9 mouse cellular contexts compared by ENCODE assay signal in genomic region chr12:79806990-79807389, GRCm38 (mm10).
DNase-seq lines count a peak whose midpoint lies in the region; ATAC-seq lines count a peak whose summit lies in the region.
"Had no signal": no experiment of that assay in that cellular context is flagged by ENCODE, and none has a peak within 500 bp of the region (broad histone marks: within the 10 kb centered on the region; RNA-seq: fewer than 3 reads in every experiment).

No protein-coding gene starts in this region.

- H3K27ac ChIP-seq in heart, embryonic 14.5 days (replicated peaks in 1 of 2; ENCODE audit: control insufficient read depth in 1 of 2, insufficient read depth in 1 of 2, low read depth in 2 of 2, low read length in 2 of 2) = no peak overlapping the region
- H3K27ac ChIP-seq in embryonic facial prominence, embryonic 12.5 days = peak overlapping the region; percentile 48; the same call in 1 of the 2 replicates
- peak overlapping the region; percentile 11; the same call in 1 of the 2 replicates for H3K27ac ChIP-seq in hindbrain, embryonic 14.5 days
- H3K27ac ChIP-seq in midbrain, embryonic 16.5 days (ENCODE audit: low read length) = peak overlapping the region; percentile 4; the same call in 1 of the 2 replicates

- no peak overlapping the region for H3K4me3 ChIP-seq in heart, embryonic 14.5 days (ENCODE audit: control insufficient read depth in 1 of 2, insufficient read depth in 1 of 2, low read depth in 1 of 2, low read length in 2 of 2)
- no peak overlapping the region for H3K4me3 ChIP-seq in embryonic facial prominence, embryonic 12.5 days
- H3K4me3 ChIP-seq in hindbrain, embryonic 14.5 days (replicated peaks; ENCODE audit: low read length) = no peak overlapping the region
- no peak overlapping the region for H3K4me3 ChIP-seq in midbrain, embryonic 16.5 days (ENCODE audit: low read depth, low read length)

- no peaks in the 10 kb centered on the region for H3K36me3 ChIP-seq in heart, embryonic 14.5 days (ENCODE audit: control insufficient read depth, insufficient read depth, low read length)
- no peaks in the 10 kb centered on the region for H3K36me3 ChIP-seq in embryonic facial prominence, embryonic 12.5 days
- H3K36me3 ChIP-seq in hindbrain, embryonic 14.5 days (replicated peaks; ENCODE audit: control insufficient read depth, insufficient read depth) = no peaks in the 10 kb centered on the region
- H3K36me3 ChIP-seq in midbrain, embryonic 16.5 days (ENCODE audit: control insufficient read depth, insufficient read depth, low read length) = no peaks in the 10 kb centered on the region

- DNase-seq in heart, postnatal 4 days = no peak
- no peak for DNase-seq in hindbrain, embryonic 14.5 days (ENCODE audit: low spot score)
- DNase-seq in cerebellum, postnatal 14 days = no peak
- DNase-seq in cerebellum, adult 9-11 months = no peak
- DNase-seq in frontal cortex, postnatal 25 days (ENCODE audit: low spot score in 2 of 2) = no peak
- DNase-seq: kidney, postnatal 14 days had no signal

- no peak for ATAC-seq in heart, embryonic 14.5 days (ENCODE audit: insufficient number of reproducible peaks, insufficient read depth, low FRiP score, low read depth)
- ATAC-seq in embryonic facial prominence, embryonic 12.5 days (ENCODE audit: insufficient number of reproducible peaks, insufficient read depth, low FRiP score, low TSS enrichment) = no peak
- 0 out of 2 replicates have a peak, but pooled peaks have one; percentile 31 for ATAC-seq in hindbrain, embryonic 14.5 days (ENCODE audit: low FRiP score)
- 0 out of 2 replicates have a peak, but pooled peaks have one; percentile 3 for ATAC-seq in midbrain, embryonic 16.5 days

- H3K27me3 ChIP-seq in heart, embryonic 14.5 days (ENCODE audit: control insufficient read depth, insufficient read depth, low read length) = no peaks in the 10 kb centered on the region
- no peaks in the 10 kb centered on the region for H3K27me3 ChIP-seq in embryonic facial prominence, embryonic 12.5 days
- H3K27me3 ChIP-seq in hindbrain, embryonic 14.5 days (ENCODE audit: control insufficient read depth, insufficient read depth, low read length) = no peaks in the 10 kb centered on the region
- H3K27me3 ChIP-seq in midbrain, embryonic 16.5 days (ENCODE audit: control insufficient read depth, insufficient read depth, low read depth, low read length) = no peaks in the 10 kb centered on the region; the same call in 1 of the 2 replicates

- WGBS in heart, embryonic 14.5 days = 74% methylated on average over 4 of the region's 4 CpGs
- 50% methylated on average over 4 of the region's 4 CpGs for WGBS in embryonic facial prominence, embryonic 12.5 days
- WGBS in hindbrain, embryonic 14.5 days = 30% methylated on average over 4 of the region's 4 CpGs
- 16% methylated on average over 4 of the region's 4 CpGs for WGBS in midbrain, embryonic 16.5 days

- peak overlapping the region; percentile 59; the same call in 1 of the 2 replicates for H3K9ac ChIP-seq in heart, embryonic 14.5 days (ENCODE audit: low read length)
- no peak overlapping the region for H3K9ac ChIP-seq in embryonic facial prominence, embryonic 12.5 days
- 0 out of 2 replicates have a peak overlapping the region, but pooled peaks have one; percentile 0 for H3K9ac ChIP-seq in hindbrain, embryonic 14.5 days
- peak overlapping the region; percentile 17; the same call in 1 of the 2 replicates for H3K9ac ChIP-seq in midbrain, embryonic 16.5 days (ENCODE audit: low read depth, low read length)

- H3K9me3 ChIP-seq in heart, embryonic 14.5 days (ENCODE audit: control insufficient read depth, low read length) = no peaks in the 10 kb centered on the region
- no peaks in the 10 kb centered on the region for H3K9me3 ChIP-seq in embryonic facial prominence, embryonic 12.5 days
- H3K9me3 ChIP-seq in hindbrain, embryonic 14.5 days (ENCODE audit: control insufficient read depth, low read length) = no peaks in the 10 kb centered on the region
- H3K9me3 ChIP-seq in midbrain, embryonic 16.5 days (replicated peaks; ENCODE audit: control insufficient read depth, low read length, poor library complexity, severe bottlenecking) = no peaks in the 10 kb centered on the region

- peaks cover 8 to 11% of the 10 kb centered on the region in 2 experiments; a peak in 3 of 4 replicates for H3K4me1 ChIP-seq in heart, embryonic 14.5 days (ENCODE audit: control insufficient read depth in 2 of 2, insufficient read depth in 2 of 2, low read length in 2 of 2)
- H3K4me1 ChIP-seq in embryonic facial prominence, embryonic 12.5 days = peaks cover 25% of the 10 kb centered on the region
- peaks cover 16% of the 10 kb centered on the region for H3K4me1 ChIP-seq in hindbrain, embryonic 14.5 days (replicated peaks; ENCODE audit: control insufficient read depth, insufficient read depth, low read length)
- peaks cover 19% of the 10 kb centered on the region for H3K4me1 ChIP-seq in midbrain, embryonic 16.5 days (ENCODE audit: control insufficient read depth, insufficient read depth, low read length)

- no peak overlapping the region for H3K4me2 ChIP-seq in heart, embryonic 14.5 days (ENCODE audit: low read length)
- no peak overlapping the region for H3K4me2 ChIP-seq in embryonic facial prominence, embryonic 12.5 days (replicated peaks)
- H3K4me2 ChIP-seq in hindbrain, embryonic 14.5 days (replicated peaks) = no peak overlapping the region
- H3K4me2 ChIP-seq in midbrain, embryonic 16.5 days (ENCODE audit: low read length) = 0 out of 2 replicates have a peak overlapping the region, but pooled peaks have one; percentile 1

Comparison
In these comparisons a context has a peak if more than half of its experiments do, and no peak if none do; other contexts are left out.
1. ATAC-seq: peak in hindbrain, embryonic 14.5 days (single experiment) and midbrain, embryonic 16.5 days (single experiment); none in heart, embryonic 14.5 days (single experiment) and embryonic facial prominence, embryonic 12.5 days (single experiment).
2. H3K27ac ChIP-seq: peak in embryonic facial prominence, embryonic 12.5 days (single experiment), hindbrain, embryonic 14.5 days (single experiment) and midbrain, embryonic 16.5 days (single experiment); none in heart, embryonic 14.5 days (0 of 2).